Mouse (Mus musculus): ENCODE results near the gene Naglu. TPM values are rescaled to one million over a fixed set of nuclear protein-coding genes. Genes with fewer than 3 reads are reported as not detected.

The Naglu gene
- polyA plus RNA-seq, 1 experiment from 2014 or later = 11.7 TPM

Small RNA genes lying within 50 kb of the gene (microRNA-seq; reads per million reads assigned to microRNA genes)
- gene Mir6928 = 2.9 reads per million, percentile 10 among the genes with 10 or more reads in this experiment

Other genes with a start within 250 kb of the Naglu start
- 18.5 and 25.5 TPM in 2 replicates for gene Stat5b, start 219.3 kb upstream of the Naglu start, polyA plus RNA-seq (2015; fragmentation: Nextera tagmentation; extraction: Ambion mirVana)
- gene Stat5a, start 210.7 kb upstream of the Naglu start, polyA plus RNA-seq (2015; fragmentation: Nextera tagmentation; extraction: Ambion mirVana) = 2.1 and 10.1 TPM in 2 replicates
- 57.9 and 66.9 TPM in 2 replicates for gene Stat3, start 130.5 kb upstream of the Naglu start, polyA plus RNA-seq (2015; fragmentation: Nextera tagmentation; extraction: Ambion mirVana)
- 45.6 and 73.4 TPM in 2 replicates for gene Cavin1, start 99.1 kb upstream of the Naglu start, polyA plus RNA-seq (2015; fragmentation: Nextera tagmentation; extraction: Ambion mirVana)
- gene Atp6v0a1, start 60.6 kb upstream of the Naglu start, polyA plus RNA-seq (2015; fragmentation: Nextera tagmentation; extraction: Ambion mirVana) = 150 and 167 TPM in 2 replicates
- 0.22 and 0.29 TPM in 2 replicates for gene Hsd17b1, start 8.4 kb downstream of the Naglu start, polyA plus RNA-seq (2015; fragmentation: Nextera tagmentation; extraction: Ambion mirVana)
- gene Coasy, start 12.6 kb downstream of the Naglu start, polyA plus RNA-seq (2015; fragmentation: Nextera tagmentation; extraction: Ambion mirVana) = 37.5 and 39.6 TPM in 2 replicates
- gene Mlx, start 17.3 kb downstream of the Naglu start, polyA plus RNA-seq (2015; fragmentation: Nextera tagmentation; extraction: Ambion mirVana) = 94.2 and 96.6 TPM in 2 replicates
- gene Psmc3ip, start 25.4 kb downstream of the Naglu start, polyA plus RNA-seq (2015; fragmentation: Nextera tagmentation; extraction: Ambion mirVana) = 17.7 and 22.4 TPM in 2 replicates
- 23.5 and 26.0 TPM in 2 replicates for gene Retreg3, start 49.9 kb downstream of the Naglu start, polyA plus RNA-seq (2015; fragmentation: Nextera tagmentation; extraction: Ambion mirVana)
- 68.4 and 73.7 TPM in 2 replicates for gene Tubg1, start 49.9 kb downstream of the Naglu start, polyA plus RNA-seq (2015; fragmentation: Nextera tagmentation; extraction: Ambion mirVana)
- 49.9 and 60.7 TPM in 2 replicates for gene Tubg2, start 85.9 kb downstream of the Naglu start, polyA plus RNA-seq (2015; fragmentation: Nextera tagmentation; extraction: Ambion mirVana)
- gene Cntnap1, start 100.5 kb downstream of the Naglu start, polyA plus RNA-seq (2015; fragmentation: Nextera tagmentation; extraction: Ambion mirVana) = 11.2 and 12.3 TPM in 2 replicates
- gene Plekhh3, start 101.3 kb downstream of the Naglu start, polyA plus RNA-seq (2015; fragmentation: Nextera tagmentation; extraction: Ambion mirVana) = 9.2 and 9.5 TPM in 2 replicates
- 0.51 and 0.70 TPM in 2 replicates for gene Ccr10, start 105.4 kb downstream of the Naglu start, polyA plus RNA-seq (2015; fragmentation: Nextera tagmentation; extraction: Ambion mirVana)
- 25.4 and 26.1 TPM in 2 replicates for gene Ezh1, start 156.5 kb downstream of the Naglu start, polyA plus RNA-seq (2015; fragmentation: Nextera tagmentation; extraction: Ambion mirVana)
- gene Ramp2, start 176.0 kb downstream of the Naglu start, polyA plus RNA-seq (2015; fragmentation: Nextera tagmentation; extraction: Ambion mirVana) = 105 and 107 TPM in 2 replicates
- gene Vps25, start 183.7 kb downstream of the Naglu start, polyA plus RNA-seq (2015; fragmentation: Nextera tagmentation; extraction: Ambion mirVana) = 123 and 128 TPM in 2 replicates
- 5.1 and 7.0 TPM in 2 replicates for gene Wnk4, start 190.6 kb downstream of the Naglu start, polyA plus RNA-seq (2015; fragmentation: Nextera tagmentation; extraction: Ambion mirVana)
- 0.77 and 0.80 TPM in 2 replicates for gene Cntd1, start 209.0 kb downstream of the Naglu start, polyA plus RNA-seq (2015; fragmentation: Nextera tagmentation; extraction: Ambion mirVana)
- gene Coa3, start 209.1 kb downstream of the Naglu start, polyA plus RNA-seq (2015; fragmentation: Nextera tagmentation; extraction: Ambion mirVana) = 213 and 237 TPM in 2 replicates
- 172 and 175 TPM in 2 replicates for gene Becn1, start 232.3 kb downstream of the Naglu start, polyA plus RNA-seq (2015; fragmentation: Nextera tagmentation; extraction: Ambion mirVana)
- gene Psme3, start 246.2 kb downstream of the Naglu start, polyA plus RNA-seq (2015; fragmentation: Nextera tagmentation; extraction: Ambion mirVana) = 108 and 123 TPM in 2 replicates